12 mouse cellular contexts compared by ENCODE assay signal in genomic region chr6:115880751-115881150, GRCm38 (mm10). TPM values are rescaled to one million over a fixed set of nuclear protein-coding genes. Genes with fewer than 3 reads are reported as not detected.
A peak's percentile ranks its signal among the peaks of the same experiment; 100 is the strongest.
DNase-seq lines count a peak whose midpoint lies in the region; ATAC-seq and TF ChIP-seq lines count a peak whose summit lies in the region.
"Had no signal": no experiment of that assay in that cellular context is flagged by ENCODE, and none has a peak within 500 bp of the region (broad histone marks: within the 10 kb centered on the region; RNA-seq: fewer than 3 reads in every experiment).

No protein-coding gene starts in this region.

- H3K4me1 ChIP-seq in intestine, embryonic 14.5 days (replicated peaks; ENCODE audit: control insufficient read depth, insufficient read depth, low read length) = no peaks in the 10 kb centered on the region; the same call in 1 of the 2 replicates
- no peaks in the 10 kb centered on the region for H3K4me1 ChIP-seq in intestine, embryonic 15.5 days (replicated peaks)
- H3K4me1 ChIP-seq in liver, postnatal 0 days (ENCODE audit: insufficient read depth) = peaks cover 4% of the 10 kb centered on the region; the same call in 1 of the 2 replicates

- no peaks in the 10 kb centered on the region for H3K27me3 ChIP-seq in intestine, embryonic 14.5 days (replicated peaks; ENCODE audit: control insufficient read depth, insufficient read depth, low read length)
- no peaks in the 10 kb centered on the region for H3K27me3 ChIP-seq in intestine, embryonic 15.5 days (replicated peaks)
- H3K27me3 ChIP-seq in liver, postnatal 0 days (ENCODE audit: insufficient read depth, low read length) = no peaks in the 10 kb centered on the region

- no peak for TF ChIP-seq CTCF in liver, postnatal 0 days (IDR thresholded peaks at IDR 0.05; ENCODE audit: low read depth)

- no peaks in the 10 kb centered on the region for H3K9me3 ChIP-seq in intestine, embryonic 14.5 days (ENCODE audit: control insufficient read depth, low read length)
- H3K9me3 ChIP-seq in intestine, embryonic 15.5 days = no peaks in the 10 kb centered on the region
- no peaks in the 10 kb centered on the region for H3K9me3 ChIP-seq in liver, postnatal 0 days (ENCODE audit: low read length)

- H3K9ac ChIP-seq in intestine, embryonic 14.5 days (ENCODE audit: low read length) = no peak overlapping the region
- H3K9ac ChIP-seq in intestine, embryonic 15.5 days = no peak overlapping the region
- H3K9ac ChIP-seq in liver, postnatal 0 days (replicated peaks) = no peak overlapping the region
- H3K9ac ChIP-seq: hindbrain, embryonic 14.5 days had no signal

- no peak for DNase-seq in intestine, embryonic 14.5 days (ENCODE audit: low spot score)
- peak; percentile 49 to 52 for DNase-seq in adrenal gland, postnatal 36 days
- DNase-seq in heart, postnatal 4 days = peak; percentile 35
- DNase-seq in liver, postnatal 0 days = no peak
- no peak for DNase-seq in layer of hippocampus, postnatal 25 days (ENCODE audit: extremely low spot score in 1 of 2, low spot score in 1 of 2)
- no peak for DNase-seq in layer of hippocampus, postnatal 14 days (ENCODE audit: low spot score in 2 of 2)
- no peak for DNase-seq in gastrocnemius, postnatal 36 days
- DNase-seq: cerebellum, postnatal 36 days had no signal

- peaks cover 38% of the 10 kb centered on the region for H3K36me3 ChIP-seq in intestine, embryonic 14.5 days (ENCODE audit: control insufficient read depth, insufficient read depth, low read length)
- no peaks in the 10 kb centered on the region for H3K36me3 ChIP-seq in intestine, embryonic 15.5 days
- 0 out of 2 replicates have a peak, but pooled peaks cover 1% of the 10 kb centered on the region for H3K36me3 ChIP-seq in liver, postnatal 0 days (replicated peaks; ENCODE audit: insufficient read depth, low read length)

- 82% methylated on average over 8 of the region's 8 CpGs for WGBS in intestine, embryonic 14.5 days
- 79% methylated on average over 8 of the region's 8 CpGs for WGBS in intestine, embryonic 15.5 days
- WGBS in liver, postnatal 0 days (ENCODE audit: insufficient replicate concordance) = 61% methylated on average over 8 of the region's 8 CpGs

- no peak overlapping the region for H3K4me2 ChIP-seq in intestine, embryonic 14.5 days (ENCODE audit: low read length)
- no peak overlapping the region for H3K4me2 ChIP-seq in intestine, embryonic 15.5 days (replicated peaks)
- H3K4me2 ChIP-seq in liver, postnatal 0 days (ENCODE audit: low read depth, low read length) = no peak overlapping the region
- H3K4me2 ChIP-seq: hindbrain, embryonic 14.5 days had no signal

- intact Hi-C loops in gastrocnemius, postnatal 36 days (cut with DNase I) = no loop called here

- no peak for ATAC-seq in intestine, embryonic 14.5 days (replicated peaks; ENCODE audit: low FRiP score, low TSS enrichment, low read depth)
- no peak for ATAC-seq in intestine, embryonic 15.5 days
- peak; percentile 45 for ATAC-seq in liver, postnatal 0 days

- peak; percentile 63; the same call in 1 of the 2 replicates for TF ChIP-seq EP300 in liver, postnatal 0 days (IDR thresholded peaks at IDR 0.05; ENCODE audit: low read depth)

- H3K4me3 ChIP-seq in intestine, embryonic 14.5 days (ENCODE audit: low read depth, low read length) = no peak overlapping the region
- H3K4me3 ChIP-seq in intestine, embryonic 15.5 days (replicated peaks) = no peak overlapping the region
- no peak overlapping the region for H3K4me3 ChIP-seq in liver, postnatal 0 days (ENCODE audit: low read depth, low read length)
- H3K4me3 ChIP-seq: myocyte had no signal

- H3K27ac ChIP-seq in intestine, embryonic 14.5 days (ENCODE audit: low read depth) = 0 out of 2 replicates have a peak overlapping the region, but pooled peaks have one; percentile 9
- H3K27ac ChIP-seq in intestine, embryonic 15.5 days = no peak overlapping the region
- H3K27ac ChIP-seq in liver, postnatal 0 days (ENCODE audit: low read depth) = no peak overlapping the region
- H3K27ac ChIP-seq: hindbrain, embryonic 14.5 days; macrophage had no signal

RNA-seq across cellular contexts. Expression of gene Ift122, which starts 27.5 kb away (rescaled TPM):
- 18.4 and 21.5 TPM in 2 replicates for polyA plus RNA-seq in intestine, embryonic 14.5 days (2014; fragmentation: Nextera tagmentation; extraction: Ambion mirVana)
- 13.8 and 14.2 TPM in 2 replicates for polyA plus RNA-seq in intestine, embryonic 15.5 days (2015; fragmentation: Nextera tagmentation; extraction: Ambion mirVana)
- total RNA-seq in adrenal gland, postnatal 36 days (2021) = 10 to 100 TPM; 16.3 to 16.7 TPM
- total RNA-seq in heart, postnatal 4 days (2021) = 10 to 100 TPM; 16.3 to 17.6 TPM
- 1.2 and 1.6 TPM in 2 replicates for polyA plus RNA-seq in liver, postnatal 0 days (2015; fragmentation: Nextera tagmentation; extraction: Ambion mirVana)
- total RNA-seq in layer of hippocampus, postnatal 25 days (2021) = 10 to 100 TPM; 26.7 to 28.7 TPM
- total RNA-seq in layer of hippocampus, postnatal 14 days (2021) = 10 to 100 TPM; 23.8 to 24.7 TPM
- 1 to 10 TPM; 4.0 to 8.8 TPM for total RNA-seq in gastrocnemius, postnatal 36 days (2021)

RNA-seq across cellular contexts. Expression of gene Mbd4, which starts 27.6 kb away (rescaled TPM):
- polyA plus RNA-seq in intestine, embryonic 14.5 days (2014; fragmentation: Nextera tagmentation; extraction: Ambion mirVana) = 14.7 and 18.4 TPM in 2 replicates
- polyA plus RNA-seq in intestine, embryonic 15.5 days (2015; fragmentation: Nextera tagmentation; extraction: Ambion mirVana) = 14.5 and 14.6 TPM in 2 replicates
- 1 to 10 TPM; 2.4 to 2.6 TPM for total RNA-seq in adrenal gland, postnatal 36 days (2021)
- 1 to 10 TPM; 3.4 to 3.8 TPM for total RNA-seq in heart, postnatal 4 days (2021)
- polyA plus RNA-seq in liver, postnatal 0 days (2015; fragmentation: Nextera tagmentation; extraction: Ambion mirVana) = 4.1 and 4.6 TPM in 2 replicates
- total RNA-seq in layer of hippocampus, postnatal 25 days (2021) = 1 to 10 TPM; 5.8 to 6.1 TPM
- total RNA-seq in layer of hippocampus, postnatal 14 days (2021) = 1 to 10 TPM; 5.0 to 5.8 TPM
- total RNA-seq in gastrocnemius, postnatal 36 days (2021) = under 1 TPM; 0.89 to 0.91 TPM

RNA-seq across cellular contexts. Expression of gene Efcab12, which starts 42.5 kb away (rescaled TPM):
- polyA plus RNA-seq in intestine, embryonic 14.5 days (2014; fragmentation: Nextera tagmentation; extraction: Ambion mirVana) = 0.67 and 0.69 TPM in 2 replicates
- polyA plus RNA-seq in intestine, embryonic 15.5 days (2015; fragmentation: Nextera tagmentation; extraction: Ambion mirVana) = 0.42 and 0.49 TPM in 2 replicates
- under 1 TPM; 0.36 to 0.86 TPM for total RNA-seq in adrenal gland, postnatal 36 days (2021)
- under 1 TPM; 0.88 to 0.90 TPM for total RNA-seq in heart, postnatal 4 days (2021)
- 0.11 TPM in 1 of 2 replicates, not detected in the other for polyA plus RNA-seq in liver, postnatal 0 days (2015; fragmentation: Nextera tagmentation; extraction: Ambion mirVana)
- total RNA-seq in layer of hippocampus, postnatal 25 days (2021) = 1 to 10 TPM; 2.8 to 3.8 TPM
- 1 to 10 TPM; 2.9 to 4.0 TPM for total RNA-seq in layer of hippocampus, postnatal 14 days (2021)
- total RNA-seq in gastrocnemius, postnatal 36 days (2021) = under 1 TPM; 0.10 to 0.25 TPM
- polyA plus RNA-seq: myocyte had no signal

RNA-seq across cellular contexts. Expression of gene Rho, which starts 50.8 kb away (rescaled TPM):
- polyA plus RNA-seq in intestine, embryonic 14.5 days (2014; fragmentation: Nextera tagmentation; extraction: Ambion mirVana) = 0.07 TPM in 1 of 2 replicates, not detected in the other
- 0.05 TPM in 1 of 2 replicates, not detected in the other for polyA plus RNA-seq in intestine, embryonic 15.5 days (2015; fragmentation: Nextera tagmentation; extraction: Ambion mirVana)
- total RNA-seq in adrenal gland, postnatal 36 days (2021) = under 1 TPM; 0.23 to 0.59 TPM
- total RNA-seq in heart, postnatal 4 days (2021) = under 1 TPM; 0.24 to 0.34 TPM
- not detected in 2 replicates for polyA plus RNA-seq in liver, postnatal 0 days (2015; fragmentation: Nextera tagmentation; extraction: Ambion mirVana)
- total RNA-seq in layer of hippocampus, postnatal 25 days (2021) = under 1 TPM; 0.49 to 0.59 TPM
- total RNA-seq in layer of hippocampus, postnatal 14 days (2021) = under 1 TPM; 0.41 to 0.48 TPM
- not detected for total RNA-seq in gastrocnemius, postnatal 36 days (2021)
- polyA plus RNA-seq: macrophage had no signal

Comparison
In these comparisons a context has a peak if more than half of its experiments do, and no peak if none do; other contexts are left out.
1. DNase-seq: peak in adrenal gland, postnatal 36 days (2 of 2) and heart, postnatal 4 days (single experiment); none in intestine, embryonic 14.5 days (single experiment), liver, postnatal 0 days (single experiment), layer of hippocampus, postnatal 25 days (0 of 2), layer of hippocampus, postnatal 14 days (0 of 2) and gastrocnemius, postnatal 36 days (0 of 2).